Mouse (Mus musculus): ENCODE measurements at regions not wholly inside any gene's neighbourhood (a gene's known extent, or its start where the extent isn't known, plus 50 kb on each side); places are given as distances from the start of the nearest gene placed in this dataset.

DNA sequence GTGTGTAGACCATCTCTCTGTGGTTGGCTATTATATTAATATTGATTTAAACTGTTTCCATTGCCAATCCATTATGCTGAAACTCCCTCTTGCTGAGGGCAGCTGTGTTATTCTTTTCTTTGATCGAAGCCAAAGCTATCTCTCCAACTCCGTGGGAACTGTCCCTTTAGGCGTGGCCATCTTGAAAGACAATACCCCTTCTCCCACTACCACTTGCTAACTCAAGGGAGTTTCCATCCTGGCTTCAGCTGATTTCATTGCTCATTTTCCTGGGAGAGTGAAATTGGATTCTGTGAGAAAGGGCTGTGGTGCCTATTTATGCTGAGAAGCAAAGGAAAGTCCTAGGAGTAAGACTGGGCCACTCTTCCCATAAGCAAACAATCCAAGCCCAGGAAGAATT, 760.6 kb upstream of the Map3k7 start:
- Histone ChIP-seq H3K4me1 (ENCODE audit: insufficient read depth, low read depth, low read length) (no peaks in the 10 kb centered on the region), H3K4me3 (ENCODE audit: low read depth, low read length) (no peak overlapping the region), H3K27me3 (ENCODE audit: insufficient read depth, low read length) (no peaks in the 10 kb centered on the region), H3K36me3 (replicated peaks) (no peaks in the 10 kb centered on the region), H3K9me3 (replicated peaks) (peaks cover 4% of the 10 kb centered on the region; the same call in 1 of the 2 replicates)
- no peak for DNase-seq (ENCODE audit: low spot score)
- no peak for ATAC-seq (ENCODE audit: extremely low read depth, insufficient number of reproducible peaks, low FRiP score, poor library complexity, severe bottlenecking)
- TF ChIP-seq GATA1 (IDR thresholded peaks at IDR 0.05; ENCODE audit: borderline replicate concordance, low read length): no peak
- TF ChIP-seq TAL1 (conservative IDR thresholded peaks at IDR 0.05; ENCODE audit: low read depth, low read length): no peak
- TF ChIP-seq CTCF (IDR thresholded peaks at IDR 0.05; ENCODE audit: low read depth, low read length): no peak
- no peak for TF ChIP-seq POLR2AphosphoS5 (IDR thresholded peaks at IDR 0.05; ENCODE audit: insufficient replicate concordance, low read depth, low read length)
- TF ChIP-seq GATA2 (IDR thresholded peaks at IDR 0.05; ENCODE audit: borderline replicate concordance, low read depth, low read length): no peak

GRCm38 (mm10) chr4:31205332-31205970, 758.4 kb upstream of the Map3k7 start:
- H3K36me3 ChIP-seq (replicated peaks): no peaks in the 10 kb centered on the region
- ATAC-seq (ENCODE audit: extremely low read depth, insufficient number of reproducible peaks, low FRiP score, poor library complexity, severe bottlenecking): no peak
- no peaks in the 10 kb centered on the region for H3K4me1 ChIP-seq (ENCODE audit: insufficient read depth, low read depth, low read length)

GRCm38 (mm10) chr4:31225741-31226140, 738.2 kb upstream of the Map3k7 start:
- no peak for ATAC-seq (ENCODE audit: extremely low read depth, insufficient number of reproducible peaks, low FRiP score, poor library complexity, severe bottlenecking)
- no peaks in the 10 kb centered on the region for H3K36me3 ChIP-seq (replicated peaks)
- H3K4me1 ChIP-seq (ENCODE audit: insufficient read depth, low read depth, low read length): no peaks in the 10 kb centered on the region
- H3K27me3 ChIP-seq (ENCODE audit: insufficient read depth, low read length): no peaks in the 10 kb centered on the region
- no peak for DNase-seq (ENCODE audit: low spot score)
- no peak overlapping the region for H3K4me3 ChIP-seq (ENCODE audit: low read depth, low read length)
- TF ChIP-seq CTCF (IDR thresholded peaks at IDR 0.05; ENCODE audit: low read depth, low read length): no peak
- no peak for TF ChIP-seq GATA1 (IDR thresholded peaks at IDR 0.05; ENCODE audit: borderline replicate concordance, low read length)
- H3K9me3 ChIP-seq (replicated peaks): no peaks in the 10 kb centered on the region

More at GRCm38 (mm10) chr4:31205332-31205970, 758.4 kb upstream of the Map3k7 start:
- no peak for TF ChIP-seq GATA1 (IDR thresholded peaks at IDR 0.05; ENCODE audit: borderline replicate concordance, low read length)
- no peak for TF ChIP-seq GATA2 (IDR thresholded peaks at IDR 0.05; ENCODE audit: borderline replicate concordance, low read depth, low read length)
- no peak for TF ChIP-seq POLR2AphosphoS5 (IDR thresholded peaks at IDR 0.05; ENCODE audit: insufficient replicate concordance, low read depth, low read length)
- no peak for TF ChIP-seq TAL1 (conservative IDR thresholded peaks at IDR 0.05; ENCODE audit: low read depth, low read length)
- TF ChIP-seq CTCF (IDR thresholded peaks at IDR 0.05; ENCODE audit: low read depth, low read length): no peak
- Histone ChIP-seq H3K27me3 (ENCODE audit: insufficient read depth, low read length) (no peaks in the 10 kb centered on the region), H3K4me3 (ENCODE audit: low read depth, low read length) (no peak overlapping the region), H3K9me3 (replicated peaks) (peaks cover 4% of the 10 kb centered on the region; the same call in 1 of the 2 replicates)
- DNase-seq (ENCODE audit: low spot score): no peak

- Histone ChIP-seq H3K9me3 (replicated peaks) (no peaks in the 10 kb centered on the region), H3K36me3 (replicated peaks) (no peaks in the 10 kb centered on the region), H3K4me1 (ENCODE audit: insufficient read depth, low read depth, low read length) (no peaks in the 10 kb centered on the region), H3K4me3 (ENCODE audit: low read depth, low read length) (no peak overlapping the region), H3K27me3 (ENCODE audit: insufficient read depth, low read length) (no peaks in the 10 kb centered on the region)
- TF ChIP-seq GATA1 (IDR thresholded peaks at IDR 0.05; ENCODE audit: borderline replicate concordance, low read length) (no peak), POLR2AphosphoS5 (IDR thresholded peaks at IDR 0.05; ENCODE audit: insufficient replicate concordance, low read depth, low read length) (no peak), TAL1 (conservative IDR thresholded peaks at IDR 0.05; ENCODE audit: low read depth, low read length) (no peak), GATA2 (IDR thresholded peaks at IDR 0.05; ENCODE audit: borderline replicate concordance, low read depth, low read length) (no peak), CTCF (IDR thresholded peaks at IDR 0.05; ENCODE audit: low read depth, low read length) (no peak)
- ATAC-seq (ENCODE audit: extremely low read depth, insufficient number of reproducible peaks, low FRiP score, poor library complexity, severe bottlenecking) (no peak), DNase-seq (ENCODE audit: low spot score) (no peak)
Measured at GRCm38 (mm10) chr4:31268825-31269495, 694.9 kb upstream of the Map3k7 start.

GRCm38 (mm10) chr4:31274131-31274530, 689.8 kb upstream of the Map3k7 start:
- no peak for ATAC-seq (ENCODE audit: extremely low read depth, insufficient number of reproducible peaks, low FRiP score, poor library complexity, severe bottlenecking)
- no peaks in the 10 kb centered on the region for H3K4me1 ChIP-seq (ENCODE audit: insufficient read depth, low read depth, low read length)
- TF ChIP-seq GATA1 (IDR thresholded peaks at IDR 0.05; ENCODE audit: borderline replicate concordance, low read length): no peak
- TF ChIP-seq GATA2 (IDR thresholded peaks at IDR 0.05; ENCODE audit: borderline replicate concordance, low read depth, low read length): no peak

GRCm38 (mm10) chr4:31290301-31290975, 673.5 kb upstream of the Map3k7 start:
- Histone ChIP-seq H3K36me3 (replicated peaks) (no peaks in the 10 kb centered on the region), H3K27me3 (ENCODE audit: insufficient read depth, low read length) (no peaks in the 10 kb centered on the region), H3K9me3 (replicated peaks) (no peaks in the 10 kb centered on the region), H3K4me3 (ENCODE audit: low read depth, low read length) (no peak overlapping the region), H3K4me1 (ENCODE audit: insufficient read depth, low read depth, low read length) (no peaks in the 10 kb centered on the region)
- no peak for ATAC-seq (ENCODE audit: extremely low read depth, insufficient number of reproducible peaks, low FRiP score, poor library complexity, severe bottlenecking)
- TF ChIP-seq CTCF (IDR thresholded peaks at IDR 0.05; ENCODE audit: low read depth, low read length): no peak
- TF ChIP-seq TAL1 (conservative IDR thresholded peaks at IDR 0.05; ENCODE audit: low read depth, low read length): no peak
- DNase-seq (ENCODE audit: low spot score): no peak

More at GRCm38 (mm10) chr4:31274131-31274530, 689.8 kb upstream of the Map3k7 start:
- Histone ChIP-seq H3K9me3 (replicated peaks) (no peaks in the 10 kb centered on the region), H3K27me3 (ENCODE audit: insufficient read depth, low read length) (no peaks in the 10 kb centered on the region), H3K4me3 (ENCODE audit: low read depth, low read length) (no peak overlapping the region), H3K36me3 (replicated peaks) (no peaks in the 10 kb centered on the region)
- DNase-seq (ENCODE audit: low spot score): no peak
